Mouse (Mus musculus) hindbrain, embryonic 10.5 days (tissue): ENCODE measurements around the gene Mllt10. TPM values are rescaled to one million over a fixed set of nuclear protein-coding genes. Genes with fewer than 3 reads are reported as not detected.
"Not testable (repeated sequence)": the region's sequence is repeated elsewhere in the genome, so short reads cannot be mapped to it uniquely, and the experiment has no call there.

ENCODE experiments used
- DNase-seq: peaks from one replicate; pipeline ENCODE4 v3.0.0-alpha.2; 2017; ENCODE audit warnings: low spot score
- H3K27ac ChIP-seq: fragments of 300-500 bp; sonication (generic); 2 replicates; pipeline ENCODE4 v1.5.1; 2016; ENCODE audit warnings: mild to moderate bottlenecking, moderate library complexity
- H3K27me3 ChIP-seq: fragments of 300-500 bp; sonication (generic); 2 replicates; pipeline ENCODE4 v1.6.1; 2016; ENCODE audit warnings: mild to moderate bottlenecking; ENCODE audit not compliant: poor library complexity, insufficient read depth, severe bottlenecking
- H3K36me3 ChIP-seq: fragments of 300-500 bp; sonication (generic); 2 replicates; pipeline ENCODE4 v1.6.1; 2016; ENCODE audit warnings: mild to moderate bottlenecking, moderate library complexity
- H3K4me1 ChIP-seq: fragments of 300-500 bp; sonication (generic); replicated peaks from 2 replicates; pipeline ENCODE4 v1.6.1; 2016; ENCODE audit warnings: mild to moderate bottlenecking
- H3K4me3 ChIP-seq: fragments of 300-500 bp; sonication (generic); 2 replicates; pipeline ENCODE4 v1.5.1; 2016; ENCODE audit warnings: mild to moderate bottlenecking, moderate library complexity
- H3K9me3 ChIP-seq: fragments of 300-500 bp; sonication (generic); 2 replicates; pipeline ENCODE4 v1.6.1; 2016; ENCODE audit warnings: mild to moderate bottlenecking, moderate library complexity
- WGBS: fragments of 180-500 bp; shearing (Covaris S2); methylation state at CpG from one replicate; pipeline ENCODE4 v1.1.7; 2016; 5-methylcytosine and 5-hydroxymethylcytosine counted together
- polyA plus RNA-seq: library from polyadenylated mRNA; unstranded; fragments of >200 nt; fragmentation: Nextera tagmentation; extraction: Ambion mirVana; gene quantifications from 2 replicates; pipeline ENCODE4 v1.2.1, GENCODE M21; 2016

The Mllt10 gene
- polyA plus RNA-seq, 1 experiment from 2014 or later = 65.0 TPM

DNA sequence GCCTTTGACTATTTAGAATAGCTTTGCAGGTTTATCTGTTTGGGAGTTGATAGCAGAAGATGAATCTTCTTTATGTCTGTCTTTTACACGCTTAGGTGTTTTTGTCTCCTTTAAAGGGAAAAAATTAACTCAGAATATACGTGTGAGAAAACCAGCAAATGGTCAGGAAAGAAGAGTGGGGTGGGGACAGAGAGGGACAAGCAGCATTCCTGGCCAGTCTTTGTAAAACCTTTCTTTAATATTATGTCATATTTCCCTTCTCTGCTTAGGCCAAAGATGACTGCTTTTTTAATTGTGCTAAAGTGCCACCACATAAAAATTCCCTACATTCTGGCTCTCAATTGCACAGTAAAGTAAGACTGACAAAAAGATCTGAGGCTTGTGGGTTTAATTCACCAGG is 4.0 kb downstream of the Mllt10 start:
- Histone ChIP-seq H3K36me3 (no peaks in the 10 kb centered on the region), H3K4me3 (peak overlapping the region; percentile 99), H3K27me3 (no peaks in the 10 kb centered on the region), H3K27ac (peak overlapping the region; percentile 100), H3K9me3 (no peaks in the 10 kb centered on the region), H3K4me1 (peaks cover 50% of the 10 kb centered on the region)
- no peak for DNase-seq
- 19% methylated on average over 2 of the region's 2 CpGs for WGBS

DNA sequence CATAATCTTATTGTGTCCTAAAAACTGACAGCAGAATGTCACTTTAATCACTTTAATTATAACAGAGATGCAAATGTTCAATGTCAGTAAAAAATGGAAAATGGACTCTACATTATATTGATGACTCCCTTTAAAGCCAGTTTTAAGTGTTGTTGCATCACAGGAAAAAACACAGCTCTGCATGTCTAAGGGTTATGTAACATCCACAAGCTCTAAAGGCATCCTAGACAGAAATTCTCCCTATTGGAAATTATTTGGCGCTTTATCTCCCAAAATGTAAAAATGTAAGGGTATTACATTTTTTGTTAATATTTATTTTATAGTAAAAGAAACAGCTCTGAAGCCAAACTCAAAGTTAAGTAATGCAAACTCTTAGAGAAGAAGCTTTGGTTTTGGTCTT is 4.9 kb downstream of the Mllt10 start:
- Histone ChIP-seq H3K36me3 (no peaks in the 10 kb centered on the region), H3K4me1 (peaks cover 48% of the 10 kb centered on the region), H3K9me3 (no peaks in the 10 kb centered on the region), H3K27ac (peak overlapping the region; percentile 100), H3K27me3 (no peaks in the 10 kb centered on the region), H3K4me3 (peak overlapping the region; percentile 99)
- DNase-seq = no peak
- 65% methylated on average over 1 of the region's 1 CpGs for WGBS

DNA sequence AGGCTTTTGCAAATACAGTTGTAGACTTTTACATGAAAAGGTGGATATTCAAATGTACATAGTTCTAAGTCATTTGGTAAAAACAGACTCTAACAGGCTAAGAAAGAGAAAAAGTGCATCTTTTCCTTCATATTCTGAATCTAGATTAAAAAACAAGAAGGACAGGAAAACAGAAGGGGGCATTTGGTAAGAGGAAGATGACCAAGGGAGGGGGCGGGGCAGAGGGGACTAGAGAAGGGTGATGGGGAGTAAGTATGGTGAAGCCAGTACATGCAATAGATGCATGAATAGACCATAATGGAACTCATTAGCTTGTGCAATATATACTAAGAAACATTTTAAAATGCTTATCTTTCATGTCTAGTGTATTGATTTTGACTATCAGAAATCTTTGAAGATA is 5.4 kb downstream of the Mllt10 start:
- 55% methylated on average over 1 of the region's 1 CpGs for WGBS
- peaks cover 49% of the 10 kb centered on the region for H3K4me1 ChIP-seq
- H3K36me3 ChIP-seq = no peaks in the 10 kb centered on the region
- no peaks in the 10 kb centered on the region for H3K27me3 ChIP-seq
- no peaks in the 10 kb centered on the region for H3K9me3 ChIP-seq
- no peak for DNase-seq
- peak overlapping the region; percentile 16; the same call in 1 of the 2 replicates for H3K4me3 ChIP-seq
- H3K27ac ChIP-seq = peak overlapping the region; percentile 77

DNA sequence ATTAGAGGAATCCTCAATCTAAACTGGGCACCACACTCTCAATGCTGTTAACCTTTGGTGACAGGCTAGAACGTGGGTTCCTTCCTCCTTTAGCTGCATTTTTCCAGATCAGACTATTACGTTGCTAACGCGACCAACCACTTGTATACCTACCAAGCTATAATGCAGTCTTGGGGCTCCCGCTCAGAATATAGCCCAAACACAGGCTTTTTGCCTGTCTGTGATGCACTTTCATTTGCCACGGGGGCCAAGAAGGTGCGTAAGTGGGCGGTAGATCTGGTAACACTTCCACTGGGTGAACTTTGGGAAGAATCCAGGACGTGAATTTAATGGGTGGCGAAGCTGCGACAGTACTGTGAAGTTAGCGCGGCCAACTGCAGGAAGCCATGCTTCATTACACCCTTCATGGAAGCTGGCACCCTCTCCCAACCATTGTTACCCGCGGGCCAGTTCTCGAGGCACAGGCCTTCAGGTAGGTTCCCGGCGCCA is 8.8 kb downstream of the Mllt10 start:
- H3K4me1 ChIP-seq = peaks cover 67% of the 10 kb centered on the region
- H3K4me3 ChIP-seq = peak overlapping the region; percentile 92
- H3K36me3 ChIP-seq = peaks cover 17% of the 10 kb centered on the region
- H3K9me3 ChIP-seq = no peaks in the 10 kb centered on the region
- no peaks in the 10 kb centered on the region for H3K27me3 ChIP-seq
- DNase-seq = peak; percentile 67
- peak overlapping the region; percentile 100 for H3K27ac ChIP-seq
- under 1% methylated on average over 18 of the region's 18 CpGs for WGBS

DNA sequence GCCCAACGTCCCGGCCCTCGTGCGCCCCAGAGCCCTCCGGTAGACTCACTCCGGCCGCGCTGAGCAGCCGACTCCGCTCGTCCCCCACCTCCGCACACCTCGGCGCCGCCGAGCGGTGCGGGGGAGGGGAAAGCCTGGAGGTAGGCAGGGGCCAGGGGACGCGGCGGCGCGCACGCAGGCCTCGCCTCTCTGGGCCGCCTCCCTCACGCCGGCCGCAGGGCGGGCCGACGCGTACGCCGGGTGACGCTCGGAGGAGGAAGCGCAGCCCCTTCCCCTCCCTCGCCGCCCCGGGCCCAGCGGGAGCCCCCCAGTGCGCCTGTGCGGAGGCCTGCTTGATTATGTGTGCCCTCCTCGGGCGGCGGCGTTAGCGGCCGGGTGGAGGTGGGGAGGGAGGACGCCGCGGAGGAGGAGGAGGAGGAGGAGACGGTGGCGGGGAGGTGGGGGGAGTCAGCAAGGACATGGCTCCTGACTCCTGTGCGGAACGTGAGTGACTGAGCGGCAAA is 9.4 kb downstream of the Mllt10 start:
- DNase-seq = peak; percentile 93

DNA sequence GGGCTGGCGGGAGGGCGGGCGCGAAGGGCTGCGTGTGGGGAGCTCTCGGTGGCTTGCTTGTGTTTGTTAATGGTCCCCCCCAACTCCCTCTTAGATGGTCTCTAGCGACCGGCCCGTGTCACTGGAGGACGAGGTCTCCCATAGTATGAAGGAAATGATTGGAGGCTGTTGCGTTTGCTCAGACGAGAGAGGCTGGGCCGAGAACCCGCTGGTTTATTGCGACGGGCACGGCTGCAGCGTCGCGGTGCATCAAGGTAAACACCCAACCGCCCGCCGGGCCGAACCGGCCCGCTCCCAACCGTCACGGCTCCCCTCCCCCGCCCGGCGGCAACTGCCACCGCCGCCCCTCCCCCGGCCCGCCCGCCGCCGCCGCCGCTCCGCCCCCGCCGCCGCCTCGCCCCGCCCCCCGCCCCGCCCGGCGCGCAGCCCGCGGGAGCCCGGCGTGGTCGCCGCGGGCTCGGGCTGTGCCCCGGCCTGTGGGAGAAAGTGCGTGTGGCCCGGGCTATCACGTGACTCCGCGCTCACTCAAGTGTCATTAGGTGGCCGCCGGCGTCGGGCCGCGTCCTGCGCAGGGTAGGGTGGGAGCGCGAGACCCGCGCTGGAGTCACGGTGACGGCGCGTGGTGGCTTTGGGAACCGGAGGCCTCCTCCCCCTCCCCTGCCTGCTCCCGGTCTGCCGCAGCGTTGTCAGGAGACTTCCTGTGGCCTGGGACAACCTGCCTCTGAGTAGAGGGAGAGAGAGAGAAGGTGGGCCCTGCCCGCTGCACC is 10.1 kb downstream of the Mllt10 start:
- H3K27me3 ChIP-seq = no peaks in the 10 kb centered on the region
- H3K27ac ChIP-seq = peak overlapping the region; percentile 100
- peak; percentile 80 for DNase-seq
- peaks cover 24% of the 10 kb centered on the region for H3K36me3 ChIP-seq
- H3K9me3 ChIP-seq = no peaks in the 10 kb centered on the region
- peaks cover 53% of the 10 kb centered on the region for H3K4me1 ChIP-seq
- WGBS = under 1% methylated on average over 72 of the region's 85 CpGs
- H3K4me3 ChIP-seq = peak overlapping the region; percentile 92

More for the DNA sequence above, 9.4 kb downstream of the Mllt10 start:
- Histone ChIP-seq H3K9me3 (no peaks in the 10 kb centered on the region), H3K4me3 (peak overlapping the region; percentile 92), H3K27ac (peak overlapping the region; percentile 100), H3K4me1 (peaks cover 61% of the 10 kb centered on the region), H3K27me3 (no peaks in the 10 kb centered on the region), H3K36me3 (peaks cover 17% of the 10 kb centered on the region)
- WGBS = 0% methylated on average over 45 of the region's 58 CpGs

DNA sequence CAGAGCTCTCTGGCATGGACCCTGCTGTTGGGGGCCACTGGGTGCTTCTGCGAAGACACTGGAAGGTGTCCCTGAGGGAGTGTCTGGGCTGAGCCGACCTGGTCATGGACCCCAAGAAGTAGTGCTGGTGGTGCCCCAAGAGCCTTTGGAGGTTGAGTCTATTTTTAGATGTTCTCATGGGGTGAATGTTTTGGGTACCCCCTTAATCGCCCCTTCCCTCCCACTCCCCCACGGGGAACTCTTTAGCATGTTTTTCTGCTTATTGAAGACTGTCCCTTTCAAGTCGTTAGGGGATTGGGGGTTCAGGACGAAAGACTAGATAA is 10.6 kb downstream of the Mllt10 start:
- no peak for DNase-seq
- Histone ChIP-seq H3K27me3 (no peaks in the 10 kb centered on the region), H3K9me3 (no peaks in the 10 kb centered on the region), H3K4me1 (peaks cover 48% of the 10 kb centered on the region), H3K36me3 (peaks cover 24% of the 10 kb centered on the region), H3K27ac (peak overlapping the region; percentile 100), H3K4me3 (peak overlapping the region; percentile 92)
- 9% methylated on average over 6 of the region's 6 CpGs for WGBS

DNA sequence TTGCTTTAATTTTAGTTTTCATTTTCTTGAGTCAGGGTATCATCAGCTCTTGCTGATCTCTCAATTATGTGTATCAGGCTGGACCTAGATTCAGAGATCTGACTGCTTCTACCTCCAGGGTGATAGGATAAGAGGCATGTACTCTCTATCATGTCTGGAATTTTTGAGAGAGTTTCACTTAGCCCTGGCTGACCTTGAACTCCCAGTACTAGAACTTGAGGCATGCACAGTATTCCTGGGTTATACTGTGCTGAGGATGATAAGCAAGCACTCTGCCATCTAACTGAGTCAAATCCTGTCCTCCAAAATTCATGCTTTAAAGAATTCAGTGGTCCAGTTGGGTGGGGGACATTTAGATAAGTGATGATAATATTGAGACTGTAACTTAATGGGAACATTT is 11.4 kb downstream of the Mllt10 start:
- Histone ChIP-seq H3K36me3 (peaks cover 29% of the 10 kb centered on the region), H3K27ac (peak overlapping the region; percentile 100; the same call in 1 of the 2 replicates), H3K27me3 (no peaks in the 10 kb centered on the region), H3K4me3 (peak overlapping the region; percentile 92), H3K4me1 (peaks cover 44% of the 10 kb centered on the region), H3K9me3 (no peaks in the 10 kb centered on the region)
- DNase-seq = no peak

DNA sequence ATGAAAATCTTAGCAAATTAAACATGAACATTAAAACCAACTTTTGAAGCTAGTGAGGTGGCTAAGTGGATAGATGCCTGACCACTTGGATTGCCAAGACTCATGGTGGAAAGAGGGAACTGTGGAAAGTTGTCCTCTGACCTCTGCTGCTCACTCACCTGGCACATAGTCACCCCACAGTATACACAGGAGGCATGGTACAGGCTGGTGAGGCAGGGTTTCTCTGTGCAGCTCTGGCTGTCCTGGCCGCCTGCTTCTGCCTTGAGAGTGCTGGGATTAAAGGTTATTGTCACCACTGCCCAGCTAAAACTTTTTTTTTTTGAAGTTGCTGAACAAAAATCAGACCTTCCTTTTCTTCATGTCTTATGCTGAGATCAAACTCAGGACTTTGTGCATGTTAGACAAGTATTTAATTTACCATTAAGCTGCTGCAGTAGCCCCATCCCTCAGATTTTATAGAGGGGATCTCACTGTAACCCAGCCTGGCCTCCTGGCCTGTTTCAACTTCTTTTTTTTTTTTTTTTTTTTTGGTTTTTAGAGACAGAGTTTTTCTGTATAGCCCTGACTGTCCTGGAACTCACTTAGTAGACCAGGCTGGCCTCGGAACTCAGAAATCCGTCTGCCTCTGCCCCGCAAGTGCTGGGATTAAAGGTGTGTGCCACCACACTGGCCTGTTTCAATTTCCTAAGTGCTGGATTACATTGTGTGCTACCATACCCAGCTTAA is 13.2 kb downstream of the Mllt10 start:
- Histone ChIP-seq H3K36me3 (peaks cover 47% of the 10 kb centered on the region), H3K4me3 (no peak overlapping the region), H3K27ac (no peak overlapping the region), H3K9me3 (no peaks in the 10 kb centered on the region), H3K27me3 (no peaks in the 10 kb centered on the region), H3K4me1 (peaks cover 28% of the 10 kb centered on the region)
- no peak for DNase-seq
- WGBS = 92% methylated on average over 4 of the region's 4 CpGs

DNA sequence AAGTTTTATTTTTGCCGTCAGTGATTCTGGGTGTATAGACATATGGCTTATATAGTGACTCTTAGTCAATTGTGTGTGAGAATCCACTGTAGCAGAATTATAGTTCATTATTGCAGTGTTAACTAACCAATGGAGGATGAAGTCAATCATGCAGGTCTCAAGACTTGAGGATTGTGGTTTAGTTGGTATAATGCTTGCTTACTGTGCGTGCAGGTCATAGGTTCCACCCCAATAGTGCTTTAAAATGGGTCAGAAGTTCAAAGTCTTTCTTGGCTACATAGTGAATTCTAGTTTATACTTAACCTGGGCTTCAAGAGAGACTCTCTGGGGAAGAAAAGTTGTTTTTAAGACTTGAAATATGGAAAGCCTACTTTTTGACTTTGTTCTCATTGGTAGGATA is 16.9 kb downstream of the Mllt10 start:
- no peak for DNase-seq
- Histone ChIP-seq H3K4me1 (peaks cover 7% of the 10 kb centered on the region; the same call in 1 of the 2 replicates), H3K36me3 (peaks cover 76% of the 10 kb centered on the region), H3K9me3 (no peaks in the 10 kb centered on the region), H3K27me3 (no peaks in the 10 kb centered on the region), H3K4me3 (no peak overlapping the region), H3K27ac (no peak overlapping the region)
- 92% methylated on average over 2 of the region's 2 CpGs for WGBS

DNA sequence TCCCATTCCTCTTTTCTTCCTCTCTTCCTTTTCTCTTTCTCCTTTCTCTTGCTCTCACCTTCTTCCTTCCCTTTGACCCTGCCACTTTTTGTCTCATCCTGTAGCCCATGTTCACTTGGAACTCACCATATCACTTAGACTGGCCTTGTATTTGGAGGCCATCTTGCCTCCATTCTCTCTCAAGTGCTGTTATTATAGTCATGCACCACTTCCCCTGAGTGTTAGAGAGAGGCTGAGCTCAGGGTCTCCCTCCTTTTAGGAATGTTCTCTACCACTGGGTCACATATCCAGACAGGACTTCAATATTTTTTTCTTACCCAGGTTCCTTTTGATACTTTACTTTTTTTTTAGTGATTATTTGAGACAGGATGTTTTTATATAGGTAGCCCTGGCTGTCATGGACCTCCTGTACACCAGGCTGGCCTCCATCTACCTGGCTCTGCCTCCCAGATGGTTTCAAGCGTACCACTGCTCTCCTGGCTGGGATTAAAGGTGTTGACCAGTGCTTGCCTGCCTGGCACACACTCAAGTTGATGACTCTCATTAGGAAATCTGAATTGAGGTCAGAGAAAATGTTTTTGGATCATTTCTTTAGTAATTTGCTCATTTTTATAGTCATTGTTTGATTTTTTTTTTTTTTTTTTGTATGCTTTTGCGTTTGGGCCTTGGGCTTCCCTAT is 25.3 kb downstream of the Mllt10 start:
- DNase-seq = no peak
- H3K36me3 ChIP-seq = peaks cover 86% of the 10 kb centered on the region
- no peaks in the 10 kb centered on the region for H3K27me3 ChIP-seq
- no peaks in the 10 kb centered on the region for H3K4me1 ChIP-seq
- H3K27ac ChIP-seq = no peak overlapping the region
- H3K4me3 ChIP-seq = no peak overlapping the region
- 99% methylated on average over 2 of the region's 2 CpGs for WGBS
- no peaks in the 10 kb centered on the region for H3K9me3 ChIP-seq

DNA sequence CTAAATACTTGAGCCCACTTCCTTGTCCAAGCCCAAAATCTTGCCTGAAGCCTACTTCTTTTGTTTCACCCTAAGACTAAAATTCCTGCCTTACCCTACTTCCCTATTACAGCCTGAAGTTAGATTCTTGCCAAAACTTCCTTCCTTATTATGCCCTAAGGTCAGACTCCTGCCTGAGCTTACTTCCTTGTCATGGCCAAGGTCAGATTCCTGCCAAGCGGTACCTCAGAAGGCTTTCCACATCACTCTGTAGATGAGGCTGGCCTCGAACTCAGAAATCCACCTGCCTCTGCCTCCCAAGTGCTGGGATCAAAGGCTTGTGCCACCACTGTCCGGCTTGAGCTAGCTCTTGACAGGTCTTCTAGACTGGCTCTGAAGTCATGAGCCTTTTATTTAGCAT is 32.7 kb downstream of the Mllt10 start:
- not testable (repeated sequence) for H3K4me3 ChIP-seq, DNase-seq, H3K27me3 ChIP-seq, H3K9me3 ChIP-seq, H3K4me1 ChIP-seq, H3K27ac ChIP-seq
- peaks cover 96% of the 10 kb centered on the region for H3K36me3 ChIP-seq
- WGBS = 94% methylated on average over 3 of the region's 3 CpGs

DNA sequence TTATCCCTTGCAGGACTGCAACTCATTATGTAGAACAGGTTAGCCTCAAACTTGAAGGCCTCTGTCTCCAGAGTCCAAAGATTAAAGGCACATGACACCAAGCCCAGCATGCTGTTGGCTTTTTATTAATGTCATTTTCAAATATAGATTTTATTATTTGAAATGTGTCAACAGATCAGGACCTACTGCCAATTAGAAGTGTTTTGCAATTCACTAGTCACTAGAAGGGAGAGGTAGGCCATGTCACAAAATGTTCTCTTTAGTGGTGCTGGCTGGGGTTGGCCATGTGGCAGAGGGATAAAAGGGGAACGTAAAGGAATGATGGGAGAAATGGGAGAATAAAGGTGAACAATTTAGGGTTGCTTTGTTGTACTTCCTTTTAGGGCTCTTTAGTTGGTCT is 38.8 kb downstream of the Mllt10 start:
- Histone ChIP-seq H3K36me3 (peaks cover 81% of the 10 kb centered on the region), H3K27me3 (no peaks in the 10 kb centered on the region), H3K4me1 (no peaks in the 10 kb centered on the region), H3K9me3 (no peaks in the 10 kb centered on the region), H3K4me3 (no peak overlapping the region), H3K27ac (no peak overlapping the region)
- WGBS = 90% methylated on average over 1 of the region's 1 CpGs
- no peak for DNase-seq
